Mouse (Mus musculus): ENCODE data around the gene Ttll12.

Ttll12 gene

DNA sequence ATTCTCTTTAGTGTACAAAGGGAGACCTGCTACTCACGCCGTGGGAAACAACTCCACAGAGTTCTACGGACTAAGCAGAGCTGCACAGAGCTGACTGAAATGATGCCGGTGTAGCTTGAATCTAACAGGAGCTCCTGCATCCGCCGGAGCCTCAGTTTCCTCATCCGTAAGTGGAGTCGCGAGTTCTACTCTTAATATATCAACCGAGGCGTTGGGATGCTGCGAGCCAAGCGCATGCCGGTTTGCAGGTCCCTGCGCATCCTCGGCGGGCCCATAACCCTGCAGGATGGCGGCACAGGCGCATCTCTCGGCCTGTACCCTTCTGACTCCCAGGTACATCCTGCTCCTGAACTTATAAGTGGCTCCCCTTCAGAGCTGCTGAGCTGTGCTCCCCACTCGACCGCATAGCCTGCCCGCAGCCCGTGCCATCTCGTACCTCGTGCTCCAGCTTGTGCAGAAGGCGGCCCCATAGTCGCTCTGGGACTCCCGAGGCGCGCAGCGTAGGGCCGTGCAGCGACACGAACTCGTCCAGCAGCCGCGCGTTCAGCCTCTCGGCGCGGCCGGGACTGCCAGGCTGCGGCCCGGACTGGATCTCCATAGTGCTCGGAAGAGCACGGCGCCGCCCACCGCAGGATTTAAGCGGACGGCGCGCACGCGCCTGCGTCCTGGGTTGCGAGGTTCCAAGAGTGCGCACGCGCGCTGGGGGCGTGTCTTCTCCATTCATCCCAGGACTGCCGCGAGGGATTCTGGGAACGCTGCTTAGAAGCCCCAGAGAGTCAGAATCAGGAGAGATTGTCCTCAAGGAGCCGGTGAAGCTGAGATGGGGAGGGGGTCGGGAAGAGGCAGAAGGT, at the start of gene Ttll12:
TSS of gene Ttll12 (minus strand) at position 645 of the 851 bp plus-strand sequence.
- DNase-seq (ENCODE audit: low read depth, low spot score), result peak; percentile 88

- DNase-seq (ENCODE audit: low read depth, low spot score), result no peak
These were observed 47.6 kb upstream of the Ttll12 start for GRCm38 (mm10) chr15:83642518-83642917.

DNA sequence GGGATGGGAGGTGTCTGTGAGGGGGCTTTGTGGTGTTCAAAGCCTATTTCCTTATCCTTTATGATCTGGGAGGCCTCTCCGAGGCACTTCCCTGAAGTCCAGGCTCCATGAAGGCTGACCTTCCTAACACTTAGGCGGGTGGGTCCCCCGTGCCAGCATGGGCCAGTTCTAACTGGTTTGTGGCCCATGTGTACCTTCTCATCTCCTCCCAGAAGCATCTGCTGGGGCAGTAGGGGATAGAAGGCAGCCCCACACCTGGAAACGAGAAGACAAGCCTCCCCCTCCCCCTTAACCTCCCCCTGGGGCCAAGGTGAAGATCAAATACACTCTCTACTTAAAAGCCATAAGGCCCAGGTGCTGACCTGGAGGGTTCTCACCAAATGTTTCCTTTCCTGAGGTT, 45.3 kb upstream of the Ttll12 start:
- no peak for DNase-seq (ENCODE audit: low read depth, low spot score)

- DNase-seq (ENCODE audit: low read depth, low spot score), result no peak
These were observed 44.2 kb upstream of the Ttll12 start for GRCm38 (mm10) chr15:83639160-83639559.

DNA sequence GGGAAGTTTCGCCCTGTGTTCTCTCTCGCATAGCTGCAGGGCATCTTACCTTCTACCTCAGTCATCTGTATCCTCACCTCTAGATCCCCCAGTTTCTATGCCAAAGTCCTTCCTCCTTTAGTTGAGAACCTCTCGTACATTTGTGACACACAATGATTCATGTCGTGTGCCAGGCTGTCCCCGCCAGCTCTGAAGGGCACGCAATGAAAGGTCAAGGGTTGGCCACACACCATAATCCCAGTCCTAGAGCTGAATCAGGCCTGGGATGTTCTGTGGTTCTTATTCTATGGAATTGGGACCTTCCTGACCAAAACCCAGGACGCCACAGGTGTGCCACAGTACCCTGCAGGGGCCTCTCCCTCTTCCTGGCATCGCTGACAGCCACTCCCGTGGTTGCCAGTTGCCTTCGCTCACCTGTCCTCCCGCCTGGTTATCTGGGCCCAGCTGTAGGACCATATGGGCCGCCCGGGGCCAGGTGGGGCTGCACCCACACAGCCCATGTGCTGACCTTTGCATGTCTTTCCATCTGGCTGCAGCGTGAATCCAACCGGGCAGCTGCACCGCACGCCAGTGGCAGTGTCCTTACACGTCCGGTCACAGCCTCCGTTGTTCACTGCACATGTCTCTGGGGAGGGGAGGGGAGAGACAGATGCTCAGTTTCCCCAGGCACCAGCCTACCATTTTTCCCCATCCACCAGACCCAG, 43.4 kb upstream of the Ttll12 start:
- no peak for DNase-seq (ENCODE audit: low read depth, low spot score)

DNA sequence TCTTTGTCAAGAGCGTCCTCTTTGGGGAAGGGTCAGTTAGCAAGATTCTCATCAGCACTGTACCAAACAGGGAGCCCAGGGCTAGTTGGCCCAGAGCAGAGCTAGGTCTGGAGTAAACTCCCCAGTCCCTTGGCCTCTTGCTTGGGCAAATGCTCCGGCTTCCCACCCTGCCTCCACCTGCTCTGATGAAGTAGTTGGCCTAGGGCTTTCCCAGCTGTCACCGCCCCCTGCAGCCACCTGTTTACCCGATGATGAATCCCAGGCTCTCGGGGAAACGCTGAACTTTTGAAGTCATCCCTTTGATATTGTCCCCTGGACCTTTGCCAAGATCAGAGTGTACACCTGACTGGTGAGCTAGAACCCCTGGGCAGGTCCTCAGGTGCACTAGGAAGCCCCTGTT, 41.8 kb upstream of the Ttll12 start:
- DNase-seq (ENCODE audit: low read depth, low spot score), result no peak

- no peak for DNase-seq (ENCODE audit: low read depth, low spot score)
These were observed 40.3 kb upstream of the Ttll12 start for GRCm38 (mm10) chr15:83635251-83635650.

DNA sequence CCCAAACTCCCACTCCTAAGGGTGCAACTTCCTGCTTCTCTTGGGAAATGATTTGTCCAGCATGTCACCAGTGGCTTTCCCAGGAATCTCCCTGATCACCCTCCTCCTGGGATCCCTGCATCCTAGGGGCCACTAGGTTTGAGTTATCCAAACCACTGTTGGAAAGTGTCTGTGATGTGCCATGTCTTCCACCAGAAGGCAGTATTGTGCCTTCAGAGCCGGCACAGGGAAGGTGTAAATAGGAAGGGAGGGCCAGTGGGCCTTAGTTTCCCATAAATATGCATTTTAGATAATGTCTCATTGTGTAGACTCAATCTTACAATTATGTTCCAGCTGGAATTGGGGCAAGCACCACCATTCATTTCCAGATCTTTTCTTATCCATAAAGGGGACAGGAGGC, 39.1 kb upstream of the Ttll12 start:
- DNase-seq (ENCODE audit: low read depth, low spot score), result no peak

- no peak for DNase-seq (ENCODE audit: low read depth, low spot score)
These were observed 36.1 kb upstream of the Ttll12 start for GRCm38 (mm10) chr15:83631071-83631470.

DNA sequence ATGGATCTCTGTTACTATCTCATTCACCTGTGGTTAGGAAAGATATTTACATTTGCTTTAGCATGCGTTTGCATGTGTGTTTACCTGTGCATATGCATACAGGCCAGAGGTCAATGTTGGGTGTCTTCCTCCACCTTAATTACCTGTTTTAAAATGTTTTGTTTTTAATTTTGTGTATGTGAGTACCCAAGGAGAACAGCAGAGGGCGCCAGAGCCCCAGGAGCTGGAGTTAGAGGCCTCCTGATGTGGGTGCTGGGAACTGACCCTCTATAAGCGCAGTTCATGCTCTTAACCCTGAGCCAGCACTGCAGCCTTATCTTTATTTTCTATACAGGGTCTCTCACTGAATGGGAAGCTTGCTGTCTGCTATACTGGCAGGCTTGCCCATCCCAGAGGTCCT, 34.8 kb upstream of the Ttll12 start:
- no peak for DNase-seq (ENCODE audit: low read depth, low spot score)

GRCm38 (mm10) chr15:83626142-83626645, 31.2 kb upstream of the Ttll12 start:
- no peak for DNase-seq (ENCODE audit: low read depth, low spot score)

GRCm38 (mm10) chr15:83615245-83615644, 20.3 kb upstream of the Ttll12 start:
- DNase-seq (ENCODE audit: low read depth, low spot score), result no peak

DNA sequence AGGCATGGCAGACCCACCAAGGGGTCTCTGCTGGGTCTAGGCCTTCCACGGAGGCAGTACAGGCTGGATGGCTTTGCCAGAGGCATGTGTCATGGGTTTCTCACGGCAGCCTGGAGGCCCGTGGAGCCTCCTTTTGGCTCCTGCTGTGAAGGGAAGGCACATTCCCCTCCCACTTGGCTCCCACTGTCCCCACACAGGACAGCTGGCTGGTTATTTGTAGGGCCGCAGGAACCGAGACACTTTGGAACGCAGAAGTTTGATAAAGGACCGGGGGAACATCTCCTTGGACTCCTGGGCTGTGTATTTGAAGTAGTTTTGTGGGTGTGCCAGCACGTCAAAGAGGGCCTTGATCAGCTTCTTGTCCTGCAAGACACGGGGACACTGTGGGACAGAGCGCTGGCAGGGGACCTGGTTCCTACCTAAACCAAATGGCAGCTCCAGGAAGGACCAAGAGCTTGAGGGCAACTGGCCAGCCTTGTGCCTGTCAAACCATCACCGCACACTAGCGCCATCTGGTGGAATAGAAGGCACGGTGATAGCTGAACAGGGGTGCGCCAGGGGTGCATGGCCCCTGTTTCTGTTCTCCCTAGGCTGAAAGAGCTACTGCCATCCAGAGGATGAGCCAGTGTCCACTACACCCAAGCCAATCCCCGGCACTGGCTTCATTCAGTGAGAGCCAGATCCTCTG, 12.3 kb upstream of the Ttll12 start:
- peak; percentile 69 for DNase-seq (ENCODE audit: low read depth, low spot score)

DNA sequence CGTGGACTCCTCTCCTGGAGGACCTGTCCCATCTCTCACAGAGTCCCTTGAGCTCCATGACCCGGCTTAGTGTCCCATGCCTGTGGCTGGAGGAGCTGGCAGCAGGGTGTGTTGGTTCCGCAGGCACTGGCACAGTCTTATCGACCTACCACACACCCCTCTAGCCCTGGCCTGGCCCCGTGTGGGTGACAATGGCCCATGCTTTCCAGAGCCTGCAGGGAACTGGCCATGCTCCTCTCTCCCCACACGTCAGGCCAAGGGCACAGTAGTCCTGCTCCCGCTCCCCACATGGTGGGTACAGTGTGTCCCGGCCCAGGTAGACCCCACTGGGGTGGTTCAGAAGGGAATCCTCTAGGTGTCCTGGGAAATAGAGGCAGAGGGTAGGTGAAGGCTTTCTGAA, 11.7 kb upstream of the Ttll12 start:
- DNase-seq (ENCODE audit: low read depth, low spot score), result no peak

DNA sequence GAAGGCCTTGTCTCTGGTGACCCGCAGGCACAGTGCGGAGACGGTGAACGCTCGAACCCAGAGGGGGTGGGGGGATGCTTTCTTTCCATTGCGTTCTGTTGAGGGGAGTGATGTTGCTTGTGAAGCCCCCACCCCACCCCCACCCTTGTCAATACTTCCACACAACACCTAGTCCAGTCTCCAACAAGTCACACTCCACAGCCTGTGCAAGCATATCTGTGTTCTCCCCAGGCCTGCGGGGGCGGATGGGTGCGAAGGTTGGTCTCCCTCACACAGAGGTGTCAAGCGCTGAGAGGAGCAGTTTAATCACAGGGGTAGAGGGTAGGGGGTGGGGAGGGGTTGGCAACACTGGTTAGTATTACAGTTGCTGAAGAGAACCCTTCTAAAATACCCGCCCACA, 11.3 kb upstream of the Ttll12 start:
- DNase-seq (ENCODE audit: low read depth, low spot score), result no peak

DNA sequence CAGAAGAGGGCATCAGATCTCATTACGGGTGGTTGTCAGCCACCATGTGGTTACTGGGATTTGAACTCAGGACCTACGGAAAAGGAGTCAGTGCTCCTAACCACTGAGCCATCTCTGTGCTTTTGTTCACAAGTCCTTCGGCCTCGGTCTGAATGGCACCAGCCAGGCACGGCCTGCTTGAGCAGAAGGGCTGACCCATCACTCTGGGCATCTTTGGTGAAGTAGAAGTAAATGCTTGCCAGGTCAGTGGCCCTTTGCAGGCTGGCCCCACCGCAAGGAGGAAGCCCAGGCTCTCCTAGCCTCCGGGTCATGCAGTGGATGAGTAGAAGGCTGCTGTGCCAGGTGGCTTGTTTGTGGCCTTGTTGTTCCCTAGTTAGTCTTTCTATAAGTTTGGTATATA, 8.5 kb upstream of the Ttll12 start:
- no peak for DNase-seq (ENCODE audit: low read depth, low spot score)

GRCm38 (mm10) chr15:83603046-83603396, 8.1 kb upstream of the Ttll12 start:
- DNase-seq (ENCODE audit: low read depth, low spot score), result no peak

- peak; percentile 88 for DNase-seq (ENCODE audit: low read depth, low spot score)
These were observed 7.6 kb upstream of the Ttll12 start for GRCm38 (mm10) chr15:83602372-83603045.

GRCm38 (mm10) chr15:83601185-83601584, 6.2 kb upstream of the Ttll12 start:
- peak; percentile 33 for DNase-seq (ENCODE audit: low read depth, low spot score)

DNA sequence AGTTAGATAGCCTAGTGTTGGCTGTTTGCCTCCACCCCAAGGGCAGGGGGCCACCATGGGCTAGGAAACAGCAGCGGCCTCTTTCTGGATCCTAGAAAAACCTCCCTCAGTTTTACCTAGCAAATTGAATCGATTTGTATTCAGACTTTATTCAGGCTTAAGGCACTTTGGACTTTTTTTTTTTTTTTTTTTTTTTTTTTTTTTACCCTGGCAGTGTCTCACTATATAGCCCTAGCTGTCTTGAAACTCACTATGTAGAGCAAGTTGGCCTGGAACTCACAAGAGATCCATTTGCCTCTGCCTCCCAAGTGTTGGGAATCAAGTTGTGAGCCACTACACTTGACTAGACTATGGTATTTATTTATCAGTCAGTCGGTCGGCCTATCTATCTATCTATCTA, 1.9 kb upstream of the Ttll12 start:
- DNase-seq (ENCODE audit: low read depth, low spot score), result no peak

GRCm38 (mm10) chr15:83595364-83595711, 381 bp upstream of the Ttll12 start:
- DNase-seq (ENCODE audit: low read depth, low spot score), result no peak

Measured in CD4-positive helper T cell, adult 2 months (primary cell).